Mouse (Mus musculus) ovary, postnatal 14 days (tissue): ENCODE measurements around the gene Nacc2.

Experiments used
- DNase-seq: peaks from one replicate; pipeline ENCODE4 v3.0.0; 2022; ENCODE audit warnings: low spot score

Gene Nacc2

DNA sequence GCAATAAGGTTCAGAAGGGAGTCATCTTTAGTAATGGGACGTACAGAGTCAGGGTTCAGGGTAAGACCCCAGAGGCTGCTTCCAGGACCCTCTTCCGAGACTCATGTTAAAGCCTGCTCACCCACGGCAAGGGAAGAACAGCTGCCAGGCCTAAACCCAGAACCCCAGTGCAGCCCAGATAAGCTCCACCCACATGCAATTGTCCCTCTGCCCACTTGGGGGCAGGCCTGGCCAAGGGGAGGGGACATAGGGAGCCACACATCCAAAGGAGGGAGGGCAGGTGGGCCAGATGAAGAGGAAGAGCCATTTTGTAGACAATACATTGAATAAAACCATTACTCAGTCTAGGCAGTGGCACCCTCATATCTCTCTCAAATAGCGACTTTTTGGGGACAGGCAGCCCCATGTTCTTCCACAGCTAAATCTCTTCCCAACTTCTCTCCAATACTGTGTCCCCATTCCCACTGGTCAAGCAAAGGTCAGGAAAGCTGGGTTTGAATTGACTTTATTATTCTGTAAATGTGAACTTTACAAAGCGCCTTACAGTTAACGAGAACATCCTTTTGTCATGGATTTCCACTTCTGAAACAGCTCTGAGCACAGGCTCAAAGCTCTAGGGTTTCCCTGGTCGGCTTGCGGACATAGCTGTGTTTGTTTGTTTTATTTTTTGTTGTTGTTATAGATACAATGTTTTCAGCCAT is 67.8 kb downstream of the Nacc2 start:
- DNase-seq = peak; percentile 66

DNA sequence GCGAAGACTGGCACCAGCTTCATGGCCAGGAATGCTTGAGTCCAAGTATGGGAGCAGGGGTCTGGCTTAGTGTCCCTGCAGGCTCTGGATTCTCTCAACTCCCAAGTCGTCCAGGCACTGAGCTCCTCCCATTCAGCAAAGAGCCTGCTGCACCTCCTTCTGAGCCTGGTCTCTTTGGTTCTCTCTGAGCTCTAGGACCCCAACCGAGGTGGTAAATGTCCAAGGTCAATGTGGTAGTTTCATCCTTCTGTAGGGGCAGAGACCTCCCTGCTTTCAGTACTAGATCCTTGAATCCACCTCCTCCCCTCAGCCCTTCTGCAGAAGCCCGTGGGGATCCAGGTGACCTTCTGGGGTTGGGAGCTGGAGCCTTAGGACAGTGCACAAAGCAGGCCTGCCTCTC is 70.2 kb downstream of the Nacc2 start:
- no peak for DNase-seq

DNA sequence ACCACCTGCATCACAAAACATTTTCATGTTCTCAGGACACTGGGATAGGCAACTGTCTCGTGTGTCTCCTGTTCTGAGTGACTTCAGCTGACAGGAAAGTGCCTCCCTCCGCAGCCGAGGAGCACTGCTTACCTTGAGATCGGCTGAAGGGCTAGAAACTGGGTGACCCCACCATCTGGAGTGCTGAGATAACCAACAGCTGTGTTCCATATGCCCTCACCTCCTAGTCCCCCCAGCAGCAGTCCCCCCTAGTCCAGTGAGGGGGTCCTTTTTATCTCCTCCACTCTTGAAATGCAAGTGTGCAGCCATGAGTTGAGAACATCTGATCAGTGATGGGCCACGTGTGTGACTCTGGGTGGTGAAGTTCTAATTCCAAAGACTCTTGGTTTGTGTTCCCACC is 74.2 kb downstream of the Nacc2 start:
- no peak for DNase-seq

DNA sequence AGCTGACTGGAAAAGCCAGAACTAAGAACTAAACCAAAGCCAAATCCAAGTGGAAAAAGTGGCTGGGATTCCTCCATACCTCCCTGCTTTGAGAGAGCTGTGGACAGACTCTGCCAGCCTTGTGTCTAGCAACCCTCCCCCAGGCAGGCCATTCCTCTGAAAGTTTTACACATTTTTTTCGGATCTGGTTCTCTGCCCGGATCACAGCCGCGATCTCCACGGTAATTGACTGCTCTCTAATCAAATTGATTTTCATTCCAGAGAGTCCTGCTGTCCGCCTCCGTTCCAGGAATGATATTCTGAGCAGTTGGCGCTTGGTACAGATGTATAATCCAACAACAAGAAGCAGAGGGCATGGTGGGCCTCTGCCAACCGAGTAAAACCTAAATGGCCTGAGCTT is 78.8 kb downstream of the Nacc2 start:
- no peak for DNase-seq

DNA sequence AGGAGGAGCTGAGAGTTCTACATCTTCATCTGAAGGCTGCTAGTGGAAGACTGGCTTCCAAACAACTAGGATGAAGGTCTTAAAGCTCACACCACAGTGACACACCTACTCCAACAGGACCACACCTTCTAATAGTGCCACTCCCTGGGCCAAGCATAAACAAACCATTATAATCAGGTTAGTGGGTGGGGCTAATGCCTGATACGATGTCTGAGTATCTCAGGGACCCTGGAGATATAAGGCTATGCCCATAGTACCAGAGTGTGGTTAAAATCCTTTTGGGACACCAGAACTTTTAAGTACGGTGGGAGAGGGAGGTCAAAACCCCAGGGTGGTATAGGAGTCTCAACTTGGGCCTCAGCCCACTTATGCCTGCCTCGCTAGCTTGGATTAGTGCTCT is 80.4 kb downstream of the Nacc2 start:
- no peak for DNase-seq

DNA sequence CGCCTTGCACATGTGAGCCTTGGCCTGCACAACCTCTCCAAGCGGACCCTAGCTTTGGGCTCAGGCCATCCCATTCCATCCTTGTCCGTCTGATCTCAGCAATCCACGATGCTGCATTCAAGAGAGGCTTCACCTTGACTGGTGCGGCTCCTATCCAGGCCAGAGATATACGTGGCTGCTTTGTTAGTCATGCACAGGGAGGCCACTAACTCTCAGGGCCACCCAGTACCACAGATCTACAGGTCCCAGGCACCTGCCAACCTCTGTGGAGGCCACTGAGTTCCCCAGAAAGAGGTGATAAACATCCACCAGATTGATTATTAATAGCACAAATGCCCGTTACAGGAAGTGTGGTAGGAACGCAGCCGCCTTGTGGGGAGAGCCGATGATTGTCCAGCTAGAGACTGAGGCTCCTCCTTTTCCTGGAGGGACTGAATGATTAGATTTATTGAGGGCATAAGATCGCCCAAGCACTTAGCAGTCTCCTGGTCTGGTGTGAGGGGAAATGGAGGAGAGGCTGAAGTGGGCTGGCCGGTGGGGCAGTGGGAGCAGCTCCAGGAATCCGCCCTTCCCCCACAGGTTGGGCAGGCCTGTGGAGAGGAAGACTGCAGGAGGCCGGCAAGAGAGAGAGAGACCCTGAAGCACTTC is 81.7 kb downstream of the Nacc2 start:
- DNase-seq = no peak

DNA sequence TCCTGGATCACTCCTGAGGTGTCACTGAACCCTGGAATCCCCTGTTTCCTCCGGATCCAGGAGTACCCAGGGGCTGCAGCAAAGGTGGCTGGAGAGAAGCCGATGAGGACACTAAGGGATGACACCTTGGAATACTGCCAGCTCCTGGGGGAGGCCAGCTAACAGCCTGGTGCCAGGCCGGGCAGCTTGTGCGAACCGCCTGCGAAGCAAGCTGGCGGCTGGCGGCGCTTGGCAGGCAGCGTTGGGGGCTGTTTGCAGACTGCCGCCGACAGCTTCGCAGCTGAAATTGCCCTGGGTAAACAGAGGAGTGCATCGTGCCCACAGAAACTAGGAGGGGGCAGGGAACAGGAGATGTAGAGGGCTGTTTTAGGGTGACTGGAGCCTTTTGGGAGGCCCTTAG is 83.1 kb downstream of the Nacc2 start:
- DNase-seq = no peak

DNA sequence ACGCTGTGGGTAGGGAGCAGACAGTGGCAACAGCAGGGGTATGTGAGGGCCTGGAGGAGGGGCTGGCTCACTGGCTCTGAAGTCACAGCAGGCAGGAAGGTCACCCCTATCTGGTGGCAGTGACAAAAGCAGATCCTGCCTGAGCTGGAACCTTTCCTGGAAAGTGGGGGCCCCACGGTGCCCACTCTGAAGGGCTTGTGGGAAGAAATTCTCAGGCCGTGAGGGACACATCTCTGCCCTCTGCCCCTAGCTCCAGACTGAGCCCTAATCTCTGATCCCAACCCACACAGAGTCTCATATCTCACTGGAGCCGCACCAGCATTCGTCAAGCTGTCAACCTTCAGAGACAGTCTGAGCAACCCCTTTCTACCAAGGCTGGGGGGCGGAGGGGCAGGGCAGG is 85.6 kb downstream of the Nacc2 start:
- DNase-seq = no peak

DNA sequence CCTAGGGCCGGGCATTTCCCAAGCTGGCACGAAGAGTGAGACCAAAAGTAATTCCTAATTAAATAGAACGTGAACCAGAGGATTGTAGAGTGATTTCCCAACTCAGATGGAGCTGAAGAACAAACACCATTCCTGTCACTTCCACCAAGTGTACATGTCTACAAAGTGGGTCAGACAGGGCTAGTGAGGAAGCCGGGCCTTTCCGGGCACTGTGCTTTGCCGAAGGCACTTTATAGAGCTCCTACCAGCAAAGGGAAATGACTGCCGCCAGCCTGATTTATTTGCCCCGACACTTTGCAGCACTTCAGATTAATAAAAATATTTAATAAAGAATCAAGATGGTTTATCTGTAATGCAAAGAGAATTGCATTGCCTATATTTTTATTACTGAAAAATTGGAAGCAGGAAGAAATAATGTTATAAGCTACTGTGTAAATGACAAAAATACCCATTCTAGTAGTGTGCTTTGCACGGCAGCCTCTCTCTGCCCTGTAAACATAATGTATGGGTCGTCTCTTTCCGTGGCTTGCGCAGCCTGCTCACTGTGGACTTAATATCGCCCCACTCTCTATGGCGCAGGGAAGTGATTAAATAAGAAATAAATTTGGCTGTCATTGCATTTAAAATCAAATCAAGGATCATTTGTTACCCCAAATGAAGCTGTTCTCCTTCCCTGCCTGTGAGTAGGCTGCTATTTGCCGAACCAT is 88.5 kb downstream of the Nacc2 start:
- DNase-seq = no peak

DNA sequence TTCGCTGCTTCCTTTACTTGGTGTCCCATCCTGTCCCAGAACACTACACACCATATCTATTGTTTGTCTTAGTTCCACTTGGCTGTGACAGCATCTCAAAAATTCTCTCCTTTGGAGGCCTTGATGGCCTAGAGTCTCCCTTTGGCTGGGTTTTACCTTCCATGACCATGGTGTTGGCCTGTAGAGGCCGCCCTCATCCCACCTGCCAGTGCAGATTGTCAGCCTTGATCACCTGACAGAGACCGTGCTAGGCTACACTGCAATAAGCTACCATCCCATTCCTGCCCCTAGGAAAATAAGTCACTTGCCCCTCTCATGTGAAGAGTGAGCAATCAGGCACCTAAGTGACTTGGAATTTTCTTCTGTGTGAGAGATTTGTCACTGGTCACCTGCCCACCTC is 92.7 kb downstream of the Nacc2 start:
- no peak for DNase-seq

DNA sequence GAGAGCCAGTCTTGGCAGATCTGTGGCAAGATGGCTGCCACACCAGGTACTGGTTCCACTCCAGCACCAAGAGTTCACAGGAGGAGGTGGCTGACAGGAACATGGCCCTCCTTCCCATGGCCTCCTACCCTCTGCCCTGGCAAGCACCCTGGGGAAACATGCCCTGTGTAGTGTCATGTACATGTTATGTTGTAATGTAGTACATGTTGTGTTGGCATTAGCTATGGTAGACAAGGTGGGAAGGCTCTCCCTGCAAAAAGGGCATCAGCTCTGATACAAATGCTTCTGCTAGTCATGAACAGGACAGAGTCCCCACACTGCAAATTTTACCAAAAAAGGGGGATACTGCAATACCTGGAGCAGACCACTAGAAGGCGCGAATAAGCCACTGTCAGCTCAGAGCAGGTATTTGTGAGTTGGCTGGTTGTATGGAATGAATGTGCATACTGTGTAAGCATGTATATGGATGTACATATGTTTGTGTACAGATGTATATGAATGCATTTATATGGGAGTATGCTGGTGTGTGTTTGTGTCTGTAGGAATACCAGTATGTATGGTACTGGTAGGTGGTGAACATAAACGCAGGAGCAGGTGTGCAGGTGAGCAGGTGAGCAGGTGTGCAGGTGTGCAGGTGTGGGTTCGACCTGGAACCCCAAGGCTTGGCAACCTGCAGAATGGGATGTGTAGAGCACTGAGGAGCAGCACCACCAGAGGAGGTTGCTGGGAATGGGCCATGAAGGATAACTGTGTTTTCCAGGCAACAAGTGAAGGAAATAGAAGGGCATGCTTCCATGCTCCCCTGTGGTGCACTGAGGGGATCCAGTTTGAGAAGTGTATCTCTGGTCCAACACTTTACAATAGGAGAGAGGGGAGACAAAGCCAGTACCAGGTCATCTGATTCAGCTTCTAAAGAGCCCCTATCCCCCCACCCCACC is 98.6 kb downstream of the Nacc2 start:
- peak; percentile 29 for DNase-seq

DNA sequence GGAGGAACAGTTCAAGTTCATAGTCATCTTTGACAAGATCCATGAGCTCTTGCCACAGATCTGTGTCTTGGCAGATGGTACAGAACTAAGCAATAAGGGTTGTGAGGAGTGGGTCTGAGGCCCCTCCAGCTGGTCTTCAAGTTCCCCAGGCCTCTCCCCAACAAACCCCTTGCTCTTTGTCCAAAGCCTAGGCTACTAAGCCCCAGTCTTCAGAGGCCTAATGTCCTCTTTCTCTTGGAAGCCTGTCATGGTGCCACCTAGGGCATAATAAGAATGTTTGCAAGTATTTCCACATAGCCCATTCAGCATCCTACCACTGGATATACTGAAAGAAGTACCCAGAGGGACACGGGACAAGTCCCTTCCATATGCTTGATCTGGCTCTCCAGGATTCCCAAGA is 100.4 kb downstream of the Nacc2 start:
- DNase-seq = no peak

DNA sequence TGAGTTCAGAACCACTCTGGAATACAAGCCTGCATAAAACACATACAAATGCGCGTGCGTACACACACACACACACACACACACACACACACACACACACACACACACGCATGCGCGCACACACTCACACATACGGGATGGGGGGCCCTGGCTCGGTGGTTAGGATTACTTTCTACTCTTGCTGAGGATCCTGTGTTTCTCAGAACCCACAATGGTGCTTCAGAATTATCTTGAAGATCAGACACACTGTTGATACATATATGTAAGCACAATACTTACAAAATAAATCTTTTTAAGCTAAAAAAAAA is 100.8 kb downstream of the Nacc2 start:
- DNase-seq = no peak

DNA sequence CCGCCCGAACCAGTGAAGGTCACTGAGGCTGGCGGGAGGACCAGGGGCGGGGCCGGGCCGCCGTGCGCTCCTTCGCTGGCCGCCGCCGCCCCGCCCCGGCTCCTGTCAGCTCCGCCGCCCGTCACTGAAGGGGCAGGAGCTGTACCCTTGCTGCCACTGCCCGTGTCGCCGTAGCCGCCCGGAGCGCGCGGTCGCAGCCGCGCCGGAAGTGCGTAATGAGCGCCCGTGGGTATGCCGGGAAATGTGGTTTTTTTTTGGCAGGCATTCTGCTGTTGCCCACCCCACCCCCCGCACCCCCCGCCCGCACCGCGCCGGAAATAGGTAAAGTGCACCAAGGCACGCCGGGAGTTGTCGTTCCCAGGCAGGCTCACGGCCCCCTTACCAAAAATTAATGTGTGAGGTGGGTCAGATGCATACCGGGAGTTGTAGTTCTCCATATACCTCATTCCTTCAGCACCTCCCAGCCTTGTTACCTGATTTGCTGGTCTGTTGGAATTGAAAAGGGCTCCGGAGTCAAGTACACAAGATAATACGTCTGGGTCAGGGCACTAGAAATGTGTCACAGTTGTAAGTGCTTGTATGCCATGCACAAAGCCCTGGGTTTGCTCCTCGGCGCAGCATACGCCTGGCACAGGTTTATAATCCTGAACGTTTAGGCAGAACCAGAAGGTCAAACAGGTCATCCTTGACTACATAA is 101.3 kb downstream of the Nacc2 start, which contains the start of gene Ubac1:
Gene Ubac1, minus strand, starts transcription at position 187 of the 697 bp plus-strand sequence.
- peak; percentile 78 for DNase-seq

DNA sequence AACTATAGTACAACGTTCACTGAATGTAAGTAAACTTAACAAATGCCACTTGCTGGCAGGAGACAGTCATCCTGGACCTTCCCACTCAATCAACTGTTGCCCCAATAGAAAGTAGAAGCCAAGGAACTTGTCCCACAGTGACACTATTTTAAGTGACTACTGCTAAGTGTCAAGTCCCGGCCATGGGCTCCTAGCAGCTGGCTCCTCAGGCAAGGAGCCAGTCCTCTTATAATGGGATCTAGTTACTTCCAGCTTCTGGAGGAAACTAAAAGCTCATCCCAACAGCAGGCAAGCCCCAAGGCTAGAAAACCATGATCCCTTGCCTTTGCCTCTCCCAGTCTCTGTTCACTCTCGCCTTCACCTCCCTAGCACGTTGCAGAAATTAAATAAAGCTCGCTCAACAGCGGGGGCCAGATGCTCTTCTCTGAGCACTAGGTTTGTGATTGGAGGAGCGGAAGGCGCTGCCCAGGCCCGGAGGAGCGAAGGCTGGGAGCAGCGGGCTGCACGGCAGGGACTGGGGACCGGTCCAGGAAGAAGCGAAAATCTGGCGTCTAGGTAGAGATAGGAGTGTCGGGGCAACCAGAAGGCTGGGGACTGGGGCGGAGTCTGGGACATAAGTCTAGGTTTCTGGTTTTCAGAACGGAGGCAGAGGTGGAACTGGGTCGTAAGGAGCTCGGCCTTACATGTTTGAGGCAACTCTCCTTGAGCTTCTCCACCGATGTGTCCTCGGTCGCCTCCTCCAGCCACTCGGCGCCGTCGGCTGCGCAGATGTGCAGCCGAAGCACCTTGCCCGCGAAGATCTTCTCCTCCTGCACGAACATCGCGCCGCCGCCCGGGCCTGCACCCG is 102.1 kb downstream of the Nacc2 start:
- peak; percentile 29 for DNase-seq

DNA sequence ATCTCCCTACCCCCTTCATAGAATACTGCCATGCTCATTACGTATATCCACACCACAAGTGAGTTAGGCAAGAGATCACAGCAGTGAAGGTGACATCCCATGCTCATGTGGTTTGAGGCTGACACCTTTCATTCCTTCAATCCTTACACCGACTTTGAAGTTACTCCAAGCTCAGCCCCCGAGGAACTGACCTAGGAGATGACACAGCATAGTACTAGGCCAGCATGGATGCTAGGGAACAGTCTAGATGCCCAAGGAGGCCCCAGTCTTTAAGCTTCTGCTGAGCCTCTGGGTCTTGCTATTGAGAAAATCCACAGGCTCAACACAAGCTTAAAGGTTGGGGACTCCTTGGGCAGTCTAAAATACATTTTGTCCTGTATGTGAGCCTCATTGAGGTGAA is 103.1 kb downstream of the Nacc2 start:
- no peak for DNase-seq

DNA sequence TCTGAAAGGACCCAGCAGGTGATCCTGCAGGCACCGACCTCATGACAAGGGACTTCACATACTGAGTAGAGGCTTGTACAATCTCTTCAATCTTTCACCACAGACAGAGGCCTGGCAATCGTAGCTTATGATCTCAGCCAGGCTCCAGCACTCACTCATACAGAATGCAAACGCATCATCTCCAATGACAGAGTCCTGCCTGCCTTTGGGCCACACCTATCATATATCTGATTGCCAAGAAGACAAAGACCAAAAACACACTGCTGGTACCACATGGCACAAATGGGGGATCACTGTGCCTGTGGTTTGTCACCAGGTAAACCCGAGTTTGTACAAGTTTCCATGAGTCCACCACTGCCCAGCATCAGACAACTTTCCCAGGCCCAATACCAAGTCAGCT is 105.7 kb downstream of the Nacc2 start:
- no peak for DNase-seq

DNA sequence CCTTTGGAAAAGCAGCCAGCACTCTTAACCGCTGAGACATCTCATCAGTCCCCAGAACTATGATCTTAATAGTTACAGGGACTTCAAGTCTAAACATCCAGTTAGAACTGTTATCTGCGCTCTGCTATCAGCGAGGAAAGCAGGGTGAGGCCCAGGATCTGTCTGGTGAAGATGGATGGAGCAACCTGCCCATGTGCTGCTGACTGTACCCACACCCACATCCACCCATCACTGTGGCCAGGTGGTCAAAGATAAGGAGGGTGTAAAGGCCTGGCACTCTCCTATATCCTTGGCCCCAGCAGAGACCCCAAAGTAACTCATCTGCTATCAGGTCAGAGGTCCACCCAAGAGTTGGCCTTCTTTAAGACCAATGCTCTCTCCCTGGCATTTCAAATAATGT is 109.3 kb downstream of the Nacc2 start:
- DNase-seq = no peak

DNA sequence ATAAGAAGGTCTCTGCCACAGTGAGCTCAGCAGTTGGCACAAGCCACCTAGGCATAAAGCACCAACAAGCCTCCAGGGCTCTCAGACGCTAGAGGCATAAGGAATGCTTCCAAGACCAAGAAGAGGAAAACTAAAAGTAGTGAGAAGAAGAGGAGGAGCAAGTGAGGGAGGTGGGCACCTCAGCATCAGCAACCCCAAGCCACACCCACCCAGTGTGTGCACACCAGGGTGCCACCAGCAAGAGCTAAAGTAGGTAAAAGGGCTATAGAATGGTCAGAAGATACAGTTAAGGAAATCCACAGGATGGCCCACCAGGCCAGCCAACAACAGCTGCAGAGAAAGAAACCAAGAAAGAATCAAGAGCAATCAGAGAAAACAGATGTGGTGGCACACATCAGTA is 111.6 kb downstream of the Nacc2 start:
- no peak for DNase-seq
